Mouse (Mus musculus) megakaryocyte progenitor cell, adult 5-6 weeks (primary cell): ENCODE data around the gene Mypop. TPM values are rescaled to one million over a fixed set of nuclear protein-coding genes. Genes with fewer than 3 reads are reported as not detected.
A peak's percentile ranks its signal among the peaks of the same experiment; 100 is the strongest.

ENCODE experiments used
- ATAC-seq: replicated peaks from 2 replicates; pipeline ENCODE4 v1.8.0; 2016; ENCODE audit warnings: mild to moderate bottlenecking, moderate TSS enrichment, inconsistent platforms; ENCODE audit not compliant: poor library complexity
- total RNA-seq, 2 experiments: library from RNA; stranded (forward) in 1 of 2; stranded (reverse) in 1 of 2; fragments of 157-497, 149-512 nt in 1 of 2; fragments of 200-1000 nt in 1 of 2; gene quantifications; 2 replicates each; pipeline versions ENCODE4 v1.2.3 to v1.2.4; 2015 to 2017

Mypop gene
- total RNA-seq (2015): 0.17 TPM in 1 of 2 replicates, not detected in the other
- not detected in 2 replicates for total RNA-seq (2017)

GRCm38 (mm10) chr7:18990601-18991295, at the start of gene Mypop:
Gene Mypop, plus strand, starts transcription at chr7:18991245.
- ATAC-seq: peak; percentile 90

- no peak for ATAC-seq
Measured at GRCm38 (mm10) chr7:18942376-18942775, 48.7 kb upstream of the Mypop start.

GRCm38 (mm10) chr7:18942815-18943214, 48.2 kb upstream of the Mypop start:
- ATAC-seq: no peak

- no peak for ATAC-seq
Measured at GRCm38 (mm10) chr7:18948151-18948550, 42.9 kb upstream of the Mypop start.

GRCm38 (mm10) chr7:18949781-18950522, 41.1 kb upstream of the Mypop start:
- ATAC-seq: no peak

GRCm38 (mm10) chr7:18950523-18951315, 40.3 kb upstream of the Mypop start:
- peak; percentile 53 for ATAC-seq

- ATAC-seq: peak; percentile 89
Measured at GRCm38 (mm10) chr7:18951397-18951796, 39.6 kb upstream of the Mypop start.

- peak; percentile 23 for ATAC-seq
Measured at GRCm38 (mm10) chr7:18957569-18958383, 33.3 kb upstream of the Mypop start.

DNA sequence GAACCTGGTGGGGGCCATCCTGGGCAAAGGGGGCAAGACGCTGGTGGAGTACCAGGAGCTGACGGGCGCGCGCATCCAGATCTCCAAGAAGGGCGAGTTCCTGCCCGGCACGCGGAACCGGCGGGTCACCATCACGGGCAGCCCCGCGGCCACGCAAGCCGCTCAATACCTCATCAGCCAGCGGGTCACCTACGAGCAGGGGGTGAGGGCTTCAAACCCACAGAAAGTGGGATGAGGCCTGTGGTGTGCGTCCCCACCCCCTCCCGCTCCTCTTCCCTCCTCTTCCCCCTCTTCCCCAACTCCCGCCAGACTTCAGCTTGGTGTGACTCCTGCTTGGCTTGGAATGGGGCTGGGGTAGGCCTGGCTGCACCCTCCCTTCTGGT, 32.7 kb upstream of the Mypop start:
- peak; percentile 18; the same call in 1 of the 2 replicates for ATAC-seq

DNA sequence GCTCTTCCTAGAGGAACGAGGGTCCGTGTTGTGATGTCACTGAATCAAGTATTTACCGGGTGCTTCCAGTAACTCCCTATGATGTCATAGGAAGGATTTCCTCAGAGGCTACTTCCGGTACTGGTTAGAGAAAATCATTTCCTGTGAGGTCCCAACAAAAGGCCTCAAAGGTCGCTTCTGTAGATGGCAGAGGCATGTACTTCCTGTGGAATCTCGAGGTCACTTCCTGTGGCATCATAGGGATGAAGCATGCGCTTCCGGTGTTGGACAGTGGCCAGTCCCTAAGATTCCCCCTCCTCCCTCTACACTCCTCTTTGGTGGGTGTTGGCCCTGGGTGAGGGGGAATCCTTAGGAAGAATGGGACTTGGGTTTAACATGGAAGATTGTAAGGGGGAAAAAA, 31.6 kb upstream of the Mypop start:
- ATAC-seq: 0 out of 2 replicates have a peak, but pooled peaks have one; percentile 23

GRCm38 (mm10) chr7:18962171-18962792, 28.8 kb upstream of the Mypop start:
- no peak for ATAC-seq

GRCm38 (mm10) chr7:18962795-18963194, 28.2 kb upstream of the Mypop start:
- ATAC-seq: no peak

GRCm38 (mm10) chr7:18963294-18963843, 27.7 kb upstream of the Mypop start:
- ATAC-seq: no peak

- ATAC-seq: no peak
Measured at GRCm38 (mm10) chr7:18965312-18965711, 25.7 kb upstream of the Mypop start.

- peak; percentile 47; the same call in 1 of the 2 replicates for ATAC-seq
Measured at GRCm38 (mm10) chr7:18967603-18968002, 23.4 kb upstream of the Mypop start.

DNA sequence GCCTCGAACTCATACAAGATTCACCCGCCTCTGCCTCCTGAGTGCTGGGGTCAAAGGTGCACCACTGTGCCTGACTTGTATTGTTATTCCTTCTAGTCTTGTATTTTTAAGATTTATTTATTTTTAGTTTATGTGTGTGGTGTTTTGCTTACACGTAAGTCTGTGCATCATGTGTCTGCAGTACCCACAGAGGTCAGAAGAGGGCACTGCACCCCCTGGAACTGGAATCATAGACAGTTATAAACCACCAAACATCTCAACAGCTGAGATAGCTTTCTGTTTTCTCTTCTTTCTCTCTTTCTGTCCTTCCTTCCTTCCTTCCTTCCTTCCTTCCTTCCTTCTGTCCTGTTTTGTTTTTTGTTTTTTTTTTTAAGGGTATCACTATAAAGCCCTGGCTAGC, 20.1 kb upstream of the Mypop start:
- ATAC-seq: peak; percentile 46; the same call in 1 of the 2 replicates

GRCm38 (mm10) chr7:18978381-18978780, 12.7 kb upstream of the Mypop start:
- ATAC-seq: no peak

GRCm38 (mm10) chr7:18986503-18986902, 4.5 kb upstream of the Mypop start:
- peak; percentile 48 for ATAC-seq

GRCm38 (mm10) chr7:18987100-18987499, 3.9 kb upstream of the Mypop start, which contains the start of gene Nanos2:
Gene Nanos2, plus strand, starts transcription at chr7:18987400.
- ATAC-seq: no peak

DNA sequence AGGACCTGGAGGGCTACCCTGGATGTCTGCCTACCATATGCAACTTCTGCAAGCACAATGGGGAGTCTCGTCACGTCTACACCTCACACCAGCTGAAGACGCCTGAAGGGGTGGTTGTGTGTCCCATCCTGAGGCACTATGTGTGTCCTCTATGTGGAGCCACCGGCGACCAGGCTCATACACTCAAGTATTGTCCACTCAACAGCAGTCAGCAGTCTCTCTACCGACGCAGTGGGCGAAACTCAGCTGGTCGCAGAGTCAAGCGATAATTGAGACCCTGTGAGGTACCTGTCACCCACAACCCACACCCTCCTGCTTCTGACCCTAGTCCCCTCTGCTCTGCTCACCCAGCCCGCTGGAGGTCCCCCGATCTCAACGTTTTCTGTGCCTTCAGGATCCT, 3.3 kb upstream of the Mypop start:
- ATAC-seq: no peak
